Mouse (Mus musculus) embryo, embryonic 9.5 days (tissue): ENCODE results near the gene Rpgrip1l.

ENCODE experiments used
- DNase-seq: peaks from one replicate; pipeline ENCODE4 v3.0.0-alpha.2; 2017; ENCODE audit errors: extremely low spot score

Rpgrip1l gene

GRCm38 (mm10) chr8:91329056-91329455, 16.0 kb upstream of the Rpgrip1l start:
- no peak for DNase-seq

DNA sequence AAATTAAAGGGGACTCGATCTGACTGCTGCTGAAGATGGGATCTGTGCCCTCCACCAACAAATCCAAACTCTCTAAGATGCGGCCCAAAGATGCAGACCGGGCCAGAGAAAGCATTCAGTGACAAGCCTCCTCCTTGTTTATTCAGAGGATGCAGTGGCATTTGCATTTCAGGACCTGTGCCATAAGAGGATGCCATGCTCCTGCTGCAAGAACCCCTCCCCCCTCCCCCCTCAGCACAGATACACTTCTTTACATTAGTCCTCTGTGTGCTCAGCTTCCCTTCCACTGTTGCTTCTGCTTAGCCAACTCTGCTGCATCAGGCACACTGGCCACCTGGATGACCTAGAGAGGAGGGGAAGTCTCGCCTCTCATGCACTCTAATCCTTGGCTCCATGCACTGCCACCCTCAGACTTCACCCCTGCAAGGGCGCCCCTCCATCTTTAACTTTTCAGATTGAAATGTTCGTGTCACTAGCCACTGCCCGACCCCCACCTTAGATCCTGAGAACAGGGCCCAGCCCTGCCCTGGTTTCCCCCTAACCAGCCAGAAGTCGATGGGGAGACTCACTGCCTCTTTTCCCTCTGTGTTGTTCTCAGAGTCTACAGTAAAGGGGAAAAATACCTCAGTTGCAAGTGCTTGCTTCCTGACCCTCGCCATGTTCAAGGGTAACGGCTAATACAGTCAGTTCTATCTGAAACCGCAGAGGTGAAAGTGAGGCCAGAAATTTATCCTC, 14.6 kb upstream of the Rpgrip1l start:
- DNase-seq: no peak

DNA sequence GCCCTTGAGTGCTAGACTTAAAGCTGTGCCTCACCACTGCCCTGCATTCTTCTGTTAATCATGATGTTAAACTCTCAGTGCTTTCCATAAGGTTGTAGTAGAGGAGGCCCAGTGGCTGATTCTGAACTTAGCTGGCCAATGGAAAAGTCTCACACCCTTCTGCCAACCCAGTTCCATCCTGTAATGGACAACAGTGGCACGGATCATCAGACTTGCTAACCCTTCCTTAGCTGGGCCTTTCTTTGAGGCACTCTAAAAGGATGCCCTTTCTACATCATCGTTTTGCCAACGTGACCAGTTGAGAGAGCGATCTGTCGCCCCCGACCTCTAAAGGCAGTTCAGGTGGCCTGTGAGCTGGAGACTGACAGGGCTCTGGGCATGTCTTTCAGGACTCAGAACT, 13.9 kb upstream of the Rpgrip1l start:
- no peak for DNase-seq

DNA sequence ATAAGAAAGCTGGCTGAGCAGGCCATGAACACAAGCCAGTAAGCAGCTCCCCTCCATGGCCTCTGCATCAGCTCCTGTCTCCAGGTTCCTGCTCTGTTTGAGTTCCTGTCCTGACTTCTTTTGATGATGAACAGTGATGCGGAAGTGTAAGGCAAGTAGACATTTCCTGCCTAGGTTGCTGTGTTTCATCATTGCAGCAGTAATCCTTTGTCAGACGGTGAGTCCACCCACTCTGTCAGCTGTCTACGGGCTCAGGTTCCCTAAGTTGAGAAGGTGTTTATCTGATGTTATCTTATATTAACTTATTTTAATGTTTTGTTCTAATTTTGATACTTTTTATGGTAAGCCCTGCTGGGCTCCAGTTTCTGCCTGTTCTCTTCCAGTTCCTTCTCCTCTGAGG, 13.0 kb upstream of the Rpgrip1l start:
- no peak for DNase-seq

DNA sequence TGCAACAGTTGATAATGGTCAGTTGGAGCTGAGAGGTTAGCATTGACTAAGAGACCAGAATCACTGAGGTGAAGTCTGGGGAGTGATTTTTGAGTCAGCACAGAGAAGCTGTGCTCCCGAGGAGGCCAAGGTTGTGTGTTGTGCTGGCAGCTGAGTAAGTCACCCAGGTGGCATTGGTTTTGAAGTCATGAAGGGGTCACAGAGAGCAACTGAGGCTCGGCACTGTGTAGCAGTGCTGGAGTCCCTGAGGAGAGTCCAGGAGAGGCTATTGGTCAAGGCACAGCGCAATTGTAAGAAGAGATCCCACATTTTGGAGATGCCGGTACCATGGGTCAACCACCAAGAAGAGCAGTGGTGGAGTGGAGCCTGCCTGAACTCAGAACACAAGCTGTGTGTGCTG, 11.9 kb upstream of the Rpgrip1l start:
- no peak for DNase-seq

DNA sequence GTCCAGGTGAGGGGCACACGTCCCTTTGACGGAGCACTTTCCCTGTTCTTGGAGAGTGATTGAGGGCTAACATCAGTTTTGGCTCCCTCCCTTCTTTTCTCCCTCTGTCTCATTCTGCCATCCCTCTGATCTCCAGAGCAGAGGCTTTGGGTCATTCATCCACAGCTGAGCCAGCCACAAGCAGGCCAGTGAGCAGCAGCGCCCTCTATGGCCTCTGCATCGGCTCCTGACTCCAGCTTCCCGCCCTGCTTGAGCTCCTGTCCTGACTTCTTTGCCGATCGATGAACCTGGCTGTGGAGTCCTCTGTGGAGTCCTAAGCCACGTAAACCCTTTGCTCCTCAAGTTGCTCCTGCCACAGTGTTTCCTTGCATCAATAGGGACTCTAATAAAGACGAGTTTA, 11.2 kb upstream of the Rpgrip1l start:
- peak; percentile 33 for DNase-seq

DNA sequence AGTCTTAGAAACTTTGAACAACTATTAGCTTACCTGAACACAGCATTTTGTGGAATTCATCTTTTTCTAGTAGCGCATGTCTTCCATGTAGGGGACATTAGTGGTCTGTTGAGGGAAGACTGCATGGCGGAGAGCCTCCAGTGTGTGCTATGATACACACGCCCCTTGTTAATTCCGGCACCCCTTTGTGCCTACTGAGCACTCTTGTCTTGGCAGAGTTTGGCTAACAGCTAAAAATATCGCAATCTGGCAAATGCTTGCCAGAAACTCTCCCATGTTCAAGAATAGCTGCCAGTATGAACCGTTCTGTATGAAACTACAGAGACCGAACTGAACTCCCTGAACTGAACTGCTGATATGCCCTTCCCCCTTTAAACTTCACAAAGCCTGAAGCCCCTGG, 10.4 kb upstream of the Rpgrip1l start:
- no peak for DNase-seq

DNA sequence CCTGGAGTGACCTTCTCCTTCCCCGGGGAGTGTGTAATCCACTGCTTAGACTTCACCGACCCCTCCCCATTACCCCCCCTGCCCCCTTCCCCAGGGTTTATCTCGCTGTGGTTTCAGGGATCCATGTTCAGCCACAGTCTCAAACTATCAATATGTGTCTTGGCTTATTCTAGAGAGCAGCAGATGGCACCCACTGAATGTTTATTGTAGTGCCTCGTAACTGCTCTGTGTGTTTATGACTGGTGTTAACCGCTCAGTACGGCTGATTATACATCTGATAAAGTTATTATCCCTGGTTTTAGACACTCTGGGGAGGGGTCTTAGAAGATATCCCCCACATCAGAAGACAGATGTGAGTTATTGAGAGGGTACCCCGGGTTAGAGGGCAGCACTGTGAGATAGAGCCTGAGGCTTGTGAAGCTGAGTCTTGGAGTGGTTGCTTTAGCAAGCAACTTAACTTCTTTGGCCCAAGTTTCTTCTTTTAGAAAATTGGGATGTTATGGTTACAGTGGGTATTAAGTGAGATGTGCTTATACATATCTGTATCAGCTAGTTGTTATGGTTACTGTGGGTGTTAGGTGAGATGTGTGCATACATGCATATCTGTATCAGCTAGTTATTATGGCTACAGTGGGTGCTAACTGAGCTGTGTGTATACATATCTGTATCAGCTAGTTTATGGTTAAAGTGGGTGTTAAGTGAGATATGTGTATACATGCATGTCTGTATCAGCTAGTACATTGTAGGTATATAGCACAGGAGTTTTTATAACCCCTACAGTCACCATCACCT, 6.1 kb upstream of the Rpgrip1l start:
- DNase-seq: no peak

DNA sequence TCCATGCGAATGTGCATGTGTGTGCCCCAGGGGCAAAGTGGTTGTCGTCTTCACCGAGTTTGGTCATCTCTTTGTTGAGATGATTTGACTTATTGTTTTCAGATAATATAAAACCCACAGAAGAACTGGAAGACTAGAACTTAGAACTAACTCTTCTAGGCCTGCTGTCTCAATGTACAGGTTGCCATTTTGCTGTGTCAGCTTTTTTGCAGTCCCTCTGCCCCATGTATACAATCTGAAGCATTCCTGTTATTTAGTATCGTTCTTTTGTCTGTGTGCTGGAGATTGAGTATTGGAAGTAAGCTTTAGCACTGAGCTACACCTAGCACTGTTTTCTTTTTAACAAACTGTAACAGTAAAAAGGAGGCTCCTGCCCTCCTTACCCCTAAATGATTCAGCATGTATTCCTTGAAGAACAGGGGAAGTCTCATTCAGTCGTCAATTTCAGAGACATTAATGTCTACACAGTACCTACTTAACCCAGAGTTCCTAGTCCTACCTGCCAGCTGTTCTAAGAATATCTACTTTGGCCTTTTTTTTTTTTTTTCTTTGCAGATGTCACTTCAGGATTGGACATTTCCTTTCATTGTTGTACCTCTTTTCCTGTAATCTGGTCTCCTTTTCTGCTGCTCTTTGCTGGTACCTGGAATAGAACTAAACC, 4.6 kb upstream of the Rpgrip1l start:
- DNase-seq: no peak

- no peak for DNase-seq
These were observed 720 bp downstream of the Rpgrip1l start for GRCm38 (mm10) chr8:91312342-91312741.

- DNase-seq: no peak
These were observed 8.3 kb downstream of the Rpgrip1l start for GRCm38 (mm10) chr8:91304481-91305386.

DNA sequence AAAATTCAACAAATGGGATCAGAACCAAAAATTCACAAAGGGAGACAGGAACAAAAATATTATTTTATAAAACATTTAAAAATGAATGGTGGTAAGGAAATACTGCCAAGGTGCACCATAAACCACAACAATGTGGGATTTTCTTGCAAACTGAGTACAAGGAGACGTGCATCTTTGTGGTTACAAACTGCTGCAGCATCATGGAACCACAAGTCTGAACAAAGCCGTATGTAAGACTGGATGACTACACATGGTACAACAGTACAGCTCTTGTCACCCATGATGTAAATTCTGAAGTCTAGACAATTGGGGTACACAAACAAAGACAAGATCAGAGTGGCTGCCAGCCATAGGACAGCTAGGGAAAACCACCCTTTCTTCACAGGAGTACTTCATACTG, 14.4 kb downstream of the Rpgrip1l start:
- no peak for DNase-seq

- no peak for DNase-seq
These were observed 17.3 kb downstream of the Rpgrip1l start for GRCm38 (mm10) chr8:91295786-91296185.

DNA sequence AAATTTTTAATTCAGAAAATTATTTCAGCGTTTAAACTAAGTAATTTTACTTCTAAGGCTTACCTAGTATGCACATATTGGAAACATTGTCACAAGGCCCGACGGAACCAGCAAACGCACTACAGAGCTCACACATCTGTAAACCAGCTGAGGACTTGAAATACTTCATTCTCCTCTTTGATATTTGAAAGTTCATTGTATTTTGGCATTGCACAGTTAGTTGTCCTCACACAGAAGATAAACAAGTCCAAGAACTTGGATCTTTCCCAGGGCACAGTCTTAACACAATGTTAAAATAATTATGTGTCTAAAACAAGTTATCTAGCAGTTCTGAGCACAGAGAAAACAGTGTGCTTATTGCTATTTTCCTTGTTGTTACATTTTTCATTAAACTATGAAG, 22.5 kb downstream of the Rpgrip1l start:
- no peak for DNase-seq

GRCm38 (mm10) chr8:91286237-91286636, 26.8 kb downstream of the Rpgrip1l start:
- DNase-seq: no peak

DNA sequence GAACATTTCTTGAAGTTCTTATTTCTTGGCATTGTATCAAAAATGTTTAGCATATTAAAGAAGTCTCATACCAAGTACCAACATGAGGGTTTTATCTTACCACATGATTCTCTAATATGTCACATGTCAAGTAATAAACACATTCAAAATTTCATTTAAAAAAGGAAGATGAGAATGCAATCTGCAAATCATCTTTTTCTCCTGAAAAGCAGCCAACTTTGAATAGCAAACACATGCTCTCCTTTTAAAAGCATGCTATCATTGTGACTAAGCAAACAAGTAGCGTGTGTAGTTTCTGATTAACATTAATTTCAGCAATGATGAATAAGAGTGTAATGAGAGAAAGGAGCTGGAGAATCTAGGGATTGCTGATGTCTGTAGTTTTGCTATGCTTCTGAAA, 29.2 kb downstream of the Rpgrip1l start:
- no peak for DNase-seq

- no peak for DNase-seq
These were observed 30.4 kb downstream of the Rpgrip1l start for GRCm38 (mm10) chr8:91282655-91283054.

DNA sequence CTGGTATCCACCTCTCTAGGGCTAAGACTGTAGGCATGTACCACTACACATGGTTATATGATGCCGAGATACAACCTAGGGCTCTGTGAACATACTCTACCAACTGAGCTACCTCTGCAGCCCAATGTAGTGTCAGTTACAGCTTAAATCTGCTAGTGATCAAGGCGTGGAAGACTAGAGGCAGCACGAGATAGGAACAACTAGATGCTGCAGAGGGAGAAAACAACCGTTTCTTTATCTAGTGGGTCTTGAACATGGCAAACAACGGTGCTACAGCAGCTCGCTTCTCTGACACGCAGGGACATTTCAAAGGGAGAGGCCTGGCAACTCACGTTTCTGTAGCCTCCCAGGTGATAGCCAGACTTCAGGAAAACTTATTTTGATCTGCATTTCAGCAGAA, 31.5 kb downstream of the Rpgrip1l start:
- DNase-seq: no peak

DNA sequence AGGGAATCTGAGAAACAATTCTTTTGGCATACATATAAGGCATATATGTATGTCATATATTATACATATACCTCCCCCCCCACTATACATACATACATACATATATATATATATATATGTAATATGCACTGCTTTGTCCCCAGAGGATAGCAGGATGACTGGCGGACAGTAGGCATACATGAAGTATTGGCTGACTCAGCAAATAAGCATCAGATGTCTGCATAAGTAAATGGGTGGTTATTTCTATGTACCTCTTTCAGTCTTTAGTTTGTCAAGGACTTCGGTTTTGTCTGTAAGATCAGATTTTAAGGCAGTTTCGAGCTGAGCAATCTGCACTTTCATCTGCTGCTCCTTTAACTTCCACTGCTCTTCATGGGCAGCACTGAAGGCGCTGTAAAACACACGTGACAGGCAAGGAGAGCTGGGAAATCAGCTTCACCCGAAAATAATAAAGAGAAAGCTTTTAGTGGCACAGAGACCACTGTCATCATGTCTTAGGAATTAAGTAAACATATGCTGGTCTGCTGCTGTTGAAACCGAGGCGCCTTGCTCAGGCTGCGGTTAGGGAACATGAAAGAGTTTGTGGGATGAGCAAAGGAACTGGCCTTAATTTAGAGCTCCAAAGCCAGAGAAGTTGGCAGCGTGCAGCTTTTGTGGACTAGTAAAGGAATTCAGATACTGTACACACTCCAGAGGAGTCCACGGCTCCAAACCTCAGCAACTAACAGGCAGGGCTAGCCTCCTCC, 32.4 kb downstream of the Rpgrip1l start:
- DNase-seq: no peak

- DNase-seq: no peak
These were observed 35.0 kb downstream of the Rpgrip1l start for GRCm38 (mm10) chr8:91278060-91278459.

GRCm38 (mm10) chr8:91276337-91276736, 36.7 kb downstream of the Rpgrip1l start:
- no peak for DNase-seq
